Mouse (Mus musculus): Measurements from ENCODE around the gene Syde2. TPM values are rescaled to one million over a fixed set of nuclear protein-coding genes. Genes with fewer than 3 reads are reported as not detected.

The Syde2 gene
- total RNA-seq, 2 experiments from 2014 or later: 6.9 to 12.9 TPM

DNA sequence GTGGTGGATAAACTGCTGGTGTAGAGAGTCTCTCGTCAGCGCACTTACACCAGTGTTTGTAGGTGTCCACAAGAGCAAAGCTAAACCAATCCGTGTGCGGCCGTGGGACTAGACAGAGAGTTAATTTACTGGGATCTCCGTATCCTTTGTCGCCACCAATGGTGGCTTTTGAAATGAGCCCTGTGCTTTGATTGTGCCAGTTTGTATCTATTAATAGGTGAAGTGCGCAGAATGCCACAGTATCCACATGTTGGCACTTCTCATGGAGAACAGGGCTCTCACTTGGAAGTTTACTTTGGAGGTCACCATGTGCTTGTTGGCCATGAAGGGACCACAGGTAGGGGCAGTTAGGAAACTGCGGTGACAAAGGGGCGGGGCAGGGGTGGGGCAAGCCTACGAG is 53.7 kb downstream of the Syde2 start:
- ATAC-seq (replicated peaks; ENCODE audit: low FRiP score, low TSS enrichment, poor library complexity, severe bottlenecking): no peak

DNA sequence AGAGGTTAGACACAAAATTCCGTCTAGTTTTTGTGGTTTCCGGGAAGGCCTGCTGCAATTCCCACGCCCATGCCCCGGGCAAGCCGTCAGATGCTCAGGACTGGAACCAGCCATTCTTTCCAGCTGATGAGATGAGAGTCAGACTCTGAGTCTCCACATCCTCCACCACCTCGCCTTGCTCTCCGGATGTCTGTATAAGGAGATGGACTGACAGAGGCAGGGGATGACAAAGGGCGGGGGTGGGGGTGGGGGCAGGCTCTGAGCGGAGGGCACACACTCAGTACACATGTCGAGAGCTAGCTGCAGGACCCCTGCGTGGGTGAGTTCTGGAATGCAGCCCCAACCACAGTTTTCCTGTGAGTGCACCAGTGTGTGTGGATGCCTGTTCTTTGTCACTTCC is 57.3 kb downstream of the Syde2 start:
- no peak for ATAC-seq (replicated peaks; ENCODE audit: low FRiP score, low TSS enrichment, poor library complexity, severe bottlenecking)

DNA sequence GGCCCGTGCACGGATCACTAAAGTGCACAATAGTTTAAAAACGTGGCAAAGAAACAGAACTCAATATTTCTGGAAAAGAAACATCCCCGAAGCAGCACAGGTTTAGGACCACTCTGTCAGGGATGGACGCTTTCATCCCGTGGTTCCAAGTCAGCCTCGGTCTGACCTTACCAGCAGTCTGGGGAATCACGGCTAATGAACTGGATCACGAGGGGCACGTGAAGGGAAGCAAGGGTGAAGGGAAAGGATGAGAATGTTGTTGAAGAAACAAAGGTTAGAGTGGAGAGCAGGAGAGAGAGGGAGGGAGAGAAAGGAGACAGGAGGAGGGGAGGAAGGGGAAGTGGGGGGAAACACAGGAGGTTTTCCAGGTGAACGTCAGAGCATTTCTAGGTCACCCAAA is 58.4 kb downstream of the Syde2 start:
- no peak for ATAC-seq (replicated peaks; ENCODE audit: low FRiP score, low TSS enrichment, poor library complexity, severe bottlenecking)

DNA sequence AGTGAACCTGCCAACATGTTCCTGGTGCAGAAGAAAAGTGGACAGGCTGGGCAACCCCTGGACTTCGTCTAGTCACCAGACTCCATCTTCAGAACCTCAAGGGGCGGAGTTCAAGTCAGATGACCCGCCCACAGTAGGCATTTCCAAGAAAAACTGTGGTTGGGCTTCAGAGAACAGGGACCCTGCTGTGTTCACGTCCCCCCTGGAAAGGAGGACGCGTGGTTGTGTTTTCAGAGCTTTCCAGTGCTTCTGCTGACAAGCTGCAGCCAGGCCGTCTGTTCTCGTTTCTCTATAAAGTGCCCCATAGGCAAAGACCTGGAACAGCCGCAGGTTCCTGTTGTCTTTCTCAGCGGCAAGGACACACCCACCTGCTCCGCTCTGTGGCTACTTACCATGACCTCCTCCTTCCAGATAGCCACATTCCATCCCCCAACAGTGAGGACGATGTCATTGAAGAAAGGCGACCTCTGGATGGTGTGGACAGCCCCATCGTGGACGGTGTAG is 60.1 kb downstream of the Syde2 start:
- ATAC-seq (replicated peaks; ENCODE audit: low FRiP score, low TSS enrichment, poor library complexity, severe bottlenecking): peak; percentile 75

DNA sequence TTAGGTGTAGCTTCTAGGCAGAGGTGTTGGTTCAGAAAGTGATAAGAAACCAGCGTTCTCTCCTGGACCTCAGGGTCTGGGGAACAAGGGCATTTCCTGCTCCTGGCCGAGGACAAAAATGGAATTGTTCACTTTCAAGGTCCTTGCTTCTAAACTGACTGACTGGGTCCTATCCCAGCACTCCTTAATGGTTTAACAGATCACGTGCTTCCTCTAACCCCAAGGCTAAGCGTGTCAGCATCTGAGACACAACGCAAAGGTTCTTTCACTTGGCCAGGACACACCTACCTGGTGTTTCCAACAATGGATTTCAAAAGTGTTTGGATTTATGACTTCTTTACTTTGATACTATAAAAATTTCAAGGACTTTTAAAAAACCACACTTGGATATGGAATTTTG is 62.3 kb downstream of the Syde2 start:
- ATAC-seq (replicated peaks; ENCODE audit: low FRiP score, low TSS enrichment, poor library complexity, severe bottlenecking): no peak

DNA sequence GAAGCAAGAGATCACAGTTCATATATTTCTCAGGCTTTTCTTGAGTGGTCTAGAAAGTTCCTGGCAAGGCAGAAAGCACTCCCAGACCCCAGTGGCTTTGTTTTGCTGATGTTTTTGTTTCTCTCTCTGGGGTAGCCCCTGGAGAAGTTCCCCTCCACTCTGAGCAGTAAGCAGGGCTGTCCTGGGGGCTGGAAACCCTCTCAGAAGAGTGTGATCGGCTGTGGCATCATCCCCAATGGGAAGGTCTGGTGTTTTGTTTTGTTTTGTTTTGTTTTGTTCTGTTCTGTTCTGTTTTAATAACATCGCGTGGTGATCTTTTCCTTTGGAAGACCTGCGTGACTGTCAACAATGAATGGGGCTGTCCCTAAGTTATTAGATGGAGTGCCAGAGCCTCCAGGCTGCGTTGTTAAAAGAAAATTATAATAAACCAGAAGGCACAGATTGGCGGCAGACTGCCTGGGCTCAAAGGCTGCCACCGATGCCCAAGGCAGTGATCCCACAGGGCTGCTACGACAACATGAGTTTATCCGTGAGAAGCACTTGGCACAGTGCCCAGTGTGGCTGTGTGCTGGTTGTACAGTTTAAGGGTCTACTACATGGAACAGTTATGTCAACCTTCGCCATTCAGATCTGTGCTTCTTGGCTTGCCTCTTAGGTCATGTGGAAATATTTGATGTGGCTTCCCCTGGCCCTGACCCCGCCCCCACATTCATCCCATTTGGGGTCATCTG is 63.8 kb downstream of the Syde2 start:
- ATAC-seq (replicated peaks; ENCODE audit: low FRiP score, low TSS enrichment, poor library complexity, severe bottlenecking): no peak

DNA sequence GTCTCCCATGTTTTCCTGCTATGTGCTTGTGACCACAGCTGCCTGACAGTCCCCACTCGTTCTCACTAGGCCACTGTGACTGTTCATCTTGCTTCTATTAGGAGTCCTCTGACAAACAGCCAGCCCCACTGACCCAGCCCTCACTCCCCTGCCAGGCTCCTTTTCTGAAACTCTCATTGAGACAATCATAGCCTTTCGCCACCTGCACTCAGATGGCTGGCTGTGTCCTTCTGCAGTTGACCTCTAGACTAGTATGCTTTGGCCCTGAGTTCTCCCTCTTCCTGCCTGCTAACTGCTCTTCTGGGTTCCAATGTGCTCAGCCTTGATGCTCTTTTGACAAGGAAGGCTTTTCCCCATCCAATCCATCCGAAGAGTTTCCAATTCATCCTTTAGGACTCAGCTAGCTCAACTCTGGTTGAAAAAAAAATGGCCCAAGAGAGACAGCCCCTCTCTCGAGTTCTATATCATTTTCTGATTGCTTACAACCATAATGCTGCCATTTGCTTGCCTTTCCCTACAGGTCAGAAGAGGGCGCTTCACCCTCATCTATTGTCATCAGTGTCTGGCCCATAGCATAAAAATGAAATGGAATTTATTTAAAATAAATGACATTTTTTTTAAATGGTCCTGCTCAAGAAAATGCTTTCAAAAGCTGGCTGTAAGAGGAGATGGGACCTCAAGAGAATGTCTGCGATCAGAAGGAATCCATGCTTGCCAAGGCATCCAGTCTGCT is 65.6 kb downstream of the Syde2 start:
- no peak for ATAC-seq (replicated peaks; ENCODE audit: low FRiP score, low TSS enrichment, poor library complexity, severe bottlenecking)

DNA sequence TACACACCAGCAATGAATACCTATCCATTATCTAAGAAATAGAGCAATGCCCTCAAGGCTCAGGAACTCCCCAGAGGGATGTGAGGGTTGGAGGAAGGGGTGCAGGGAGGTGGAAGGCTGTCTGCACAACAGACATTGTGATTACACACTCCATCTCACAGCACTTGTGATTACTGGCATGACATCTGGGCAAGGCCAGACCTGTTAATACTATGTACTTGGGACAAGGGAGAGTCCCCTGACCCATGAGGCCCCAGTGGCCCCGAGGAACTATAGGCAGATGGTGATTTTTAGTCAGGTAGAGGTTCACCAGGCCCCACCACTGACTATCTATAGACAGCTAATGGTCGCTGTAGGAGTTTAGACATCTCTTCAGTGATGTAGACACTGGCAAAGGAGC is 66.2 kb downstream of the Syde2 start:
- no peak for ATAC-seq (replicated peaks; ENCODE audit: low FRiP score, low TSS enrichment, poor library complexity, severe bottlenecking)

DNA sequence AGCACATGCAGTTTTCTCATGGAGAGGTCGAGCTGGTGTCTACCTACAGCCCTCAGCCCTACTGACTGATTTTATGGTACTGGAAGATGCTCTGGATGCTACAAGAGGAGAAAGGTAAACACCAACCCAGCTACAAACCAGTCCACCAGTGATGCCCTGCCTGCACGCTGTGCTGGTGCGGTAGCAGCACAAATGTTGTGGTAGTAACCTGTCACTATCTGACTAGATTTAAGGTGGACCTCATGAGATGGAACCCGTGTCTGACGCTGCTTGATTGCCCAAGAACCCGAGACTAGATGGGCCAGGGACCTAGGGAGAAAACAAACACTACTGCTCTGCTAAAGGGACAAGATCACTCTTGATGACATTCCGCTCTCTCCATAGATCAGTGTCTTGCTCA is 69.5 kb downstream of the Syde2 start:
- ATAC-seq (replicated peaks; ENCODE audit: low FRiP score, low TSS enrichment, poor library complexity, severe bottlenecking): no peak

DNA sequence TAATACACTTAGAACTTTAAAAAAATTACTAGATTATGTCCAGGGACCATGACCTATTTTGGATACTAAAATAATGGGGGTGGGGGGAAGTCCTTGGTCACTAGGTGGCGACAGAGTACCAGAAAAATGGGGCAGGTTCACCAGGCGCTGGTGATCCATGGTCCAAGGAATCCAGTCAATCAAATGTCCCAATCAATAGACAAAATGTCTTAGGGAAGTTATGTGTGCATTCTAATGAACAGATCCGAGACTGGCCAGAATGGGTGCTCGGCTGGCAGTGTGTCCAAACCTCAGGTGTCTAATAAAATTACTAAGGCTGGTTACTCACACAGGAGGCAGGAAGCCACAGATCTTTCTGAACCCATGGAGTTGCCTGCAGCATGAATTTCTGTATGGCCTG is 70.6 kb downstream of the Syde2 start:
- ATAC-seq (replicated peaks; ENCODE audit: low FRiP score, low TSS enrichment, poor library complexity, severe bottlenecking): peak; percentile 78

DNA sequence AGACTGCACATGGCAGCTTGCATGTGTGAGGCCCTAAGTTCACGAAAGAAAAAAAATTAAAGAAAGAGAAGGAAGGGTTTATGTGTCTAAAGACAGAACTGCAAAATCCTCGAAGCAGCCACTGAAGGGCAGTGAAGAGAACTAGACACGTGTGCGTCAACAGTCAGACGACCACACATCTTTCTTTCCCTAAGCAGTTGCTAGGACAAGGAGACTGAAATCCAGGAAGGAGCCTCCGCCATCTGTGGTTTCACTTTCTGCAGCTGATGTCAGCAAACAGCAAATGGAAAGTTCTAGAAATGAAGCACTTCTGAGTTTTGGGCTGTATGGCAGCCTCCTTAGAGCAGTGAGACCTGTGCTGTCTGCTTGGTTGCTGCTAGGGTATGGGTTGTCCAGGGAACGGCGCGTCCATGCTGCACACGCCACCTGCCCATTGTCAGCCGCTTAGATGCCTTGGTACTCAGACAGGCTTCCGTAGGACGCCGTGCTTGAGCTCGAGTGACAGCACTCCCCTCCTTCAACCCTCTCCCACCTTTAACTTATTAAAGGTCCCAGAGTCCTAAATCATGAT is 71.8 kb downstream of the Syde2 start:
- ATAC-seq (replicated peaks; ENCODE audit: low FRiP score, low TSS enrichment, poor library complexity, severe bottlenecking): no peak

DNA sequence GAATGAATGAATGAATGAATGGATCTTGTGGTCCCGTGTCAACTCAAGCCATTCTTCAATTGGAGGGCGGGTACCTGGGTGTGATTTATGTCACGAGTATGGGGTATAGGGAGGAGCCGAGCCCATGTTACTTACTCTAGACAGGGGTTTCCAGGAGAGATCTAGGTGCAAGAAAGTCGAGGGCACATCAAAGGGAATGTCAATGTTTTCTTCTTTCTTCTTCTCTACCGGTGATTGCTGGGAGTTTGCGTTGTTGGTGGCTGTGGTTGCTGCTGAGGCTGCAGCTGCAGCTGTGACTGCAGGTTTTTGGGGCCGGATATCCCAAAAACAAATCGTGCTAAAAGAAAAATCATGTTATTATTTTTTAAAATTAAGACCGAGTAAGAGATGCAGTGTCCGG is 75.5 kb downstream of the Syde2 start:
- no peak for ATAC-seq (replicated peaks; ENCODE audit: low FRiP score, low TSS enrichment, poor library complexity, severe bottlenecking)

DNA sequence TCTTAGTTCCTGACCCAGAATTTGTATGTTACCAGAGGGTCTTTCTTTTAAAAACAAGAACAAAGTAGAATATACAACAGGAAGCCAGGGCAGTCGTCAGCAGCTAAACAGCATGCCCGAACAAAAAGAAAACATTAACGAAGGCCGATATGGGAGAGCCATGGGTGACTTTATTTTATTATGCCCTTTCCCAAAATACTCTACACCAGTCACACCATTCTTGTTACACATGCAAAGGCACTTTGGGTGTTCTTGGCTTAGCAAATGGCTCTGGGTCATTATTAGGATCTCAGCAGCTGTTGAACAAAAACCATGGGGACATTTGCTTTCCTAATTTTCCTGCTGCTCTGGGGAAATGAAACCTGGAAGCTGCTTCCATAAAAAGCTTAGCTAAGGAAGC is 81.6 kb downstream of the Syde2 start:
- ATAC-seq (replicated peaks; ENCODE audit: low FRiP score, low TSS enrichment, poor library complexity, severe bottlenecking): no peak

Other genes starting within 250 kb of the Syde2 start
- gene Ddah1, start 229.2 kb upstream of the Syde2 start, total RNA-seq (2014; fragmentation: Nextera tagmentation): not detected in 2 replicates
- gene Ddah1, start 229.2 kb upstream of the Syde2 start, total RNA-seq (2017): 0.33 and 0.99 TPM in 2 replicates
- 9.4 and 19.1 TPM in 2 replicates for gene Bcl10, start 65.1 kb upstream of the Syde2 start, total RNA-seq (2014; fragmentation: Nextera tagmentation)
- gene Bcl10, start 65.1 kb upstream of the Syde2 start, total RNA-seq (2017): 20.4 and 38.6 TPM in 2 replicates
- gene 2410004B18Rik, start 49.9 kb upstream of the Syde2 start, total RNA-seq (2014; fragmentation: Nextera tagmentation): 17.4 and 20.3 TPM in 2 replicates
- 19.4 and 27.4 TPM in 2 replicates for gene 2410004B18Rik, start 49.9 kb upstream of the Syde2 start, total RNA-seq (2017)
- gene Wdr63, start 120.3 kb downstream of the Syde2 start, total RNA-seq (2014; fragmentation: Nextera tagmentation): not detected in 2 replicates
- gene Wdr63, start 120.3 kb downstream of the Syde2 start, total RNA-seq (2017): not detected in 2 replicates
- gene Mcoln3, start 129.6 kb downstream of the Syde2 start, total RNA-seq (2014; fragmentation: Nextera tagmentation): 0.09 and 0.30 TPM in 2 replicates
- gene Mcoln3, start 129.6 kb downstream of the Syde2 start, total RNA-seq (2017): 0.38 TPM in 1 of 2 replicates, not detected in the other
- 0.09 and 1.5 TPM in 2 replicates for gene Mcoln2, start 162.0 kb downstream of the Syde2 start, total RNA-seq (2014; fragmentation: Nextera tagmentation)
- 0.99 and 3.8 TPM in 2 replicates for gene Mcoln2, start 162.0 kb downstream of the Syde2 start, total RNA-seq (2017)
- gene Lpar3, start 233.1 kb downstream of the Syde2 start, total RNA-seq (2014; fragmentation: Nextera tagmentation): not detected in 2 replicates
- gene Lpar3, start 233.1 kb downstream of the Syde2 start, total RNA-seq (2017): not detected in 2 replicates